Mouse (Mus musculus) kidney, postnatal 4 days (tissue): ENCODE data around the gene Hapln4.

ENCODE experiments used
- DNase-seq, 2 experiments: peaks; one replicate each; pipeline ENCODE4 v3.0.0; 2021; ENCODE audit warnings: mixed read lengths in 2 of 2

Gene Hapln4

GRCm38 (mm10) chr8:70139026-70139857 lies 56.0 kb downstream of the Hapln4 start, which contains the start of the genes Rfxank, Borcs8 and Mef2b:
Gene Rfxank (minus strand): TSS chr8:70139154.
Gene Borcs8 (plus strand): TSS chr8:70139499.
Gene Mef2b (plus strand): TSS chr8:70139711.
- peak; percentile 99 to 100 for DNase-seq

- no peak for DNase-seq
Measured at GRCm38 (mm10) chr8:70139981-70140380, 56.7 kb downstream of the Hapln4 start.
